Mouse (Mus musculus) mouse embryonic stem cell (cell line): ENCODE results near the gene Gm4869.
"Not testable (repeated sequence)": the region's sequence is repeated elsewhere in the genome, so short reads cannot be mapped to it uniquely, and the experiment has no call there.

Experiments
- in situ Hi-C, 2 experiments: fragments of 300-500 bp; cut with MboI; formaldehyde crosslinking; loops; 1 replicate in 1 of 2; 3 replicates in 1 of 2; pipeline ENCODE4 v1.14.3; 2019 to 2020; ENCODE audit warnings: low sequenced_read_pairs in 2 of 2, low pct_unique_long_range_greater_than_20kb in 1 of 2, mixed read lengths in 1 of 2; ENCODE audit not compliant: unreplicated experiment in 1 of 2

Gm4869 gene

GRCm38 (mm10) chr5:140445345-140445744, at the start of gene Gm4869:
Gm4869 (plus strand) TSS chr5:140445645.
- in situ Hi-C loops, result no loop called here

- in situ Hi-C loops, result no loop called here
Measured at GRCm38 (mm10) chr5:140396166-140396940, 49.1 kb upstream of the Gm4869 start.

- in situ Hi-C loops, result loop anchor here in 1 of 2 experiments (25.0 kb wide), 1 partner anchor 565 kb away; the partner anchor contains the start of genes Gm26938 and Psmg3
Measured at GRCm38 (mm10) chr5:140402640-140403270, 42.7 kb upstream of the Gm4869 start.

- in situ Hi-C loops, result loop anchor here in 1 of 2 experiments (25.0 kb wide), 1 partner anchor 568 kb away; the partner anchor contains the start of genes Gm26938 and Psmg3
Measured at GRCm38 (mm10) chr5:140405126-140405525, 40.3 kb upstream of the Gm4869 start.

GRCm38 (mm10) chr5:140406666-140407065, 38.8 kb upstream of the Gm4869 start:
- in situ Hi-C loops, result loop anchor here in 1 of 2 experiments (25.0 kb wide), 1 partner anchor 569 kb away; the partner anchor contains the start of genes Gm26938 and Psmg3

GRCm38 (mm10) chr5:140408801-140409200, 36.6 kb upstream of the Gm4869 start:
- in situ Hi-C loops, result loop anchor here in 1 of 2 experiments (25.0 kb wide), 1 partner anchor 572 kb away; the partner anchor contains the start of genes Gm26938 and Psmg3

GRCm38 (mm10) chr5:140411339-140411738, 34.1 kb upstream of the Gm4869 start:
- in situ Hi-C loops, result loop anchor here (10.0 to 25.0 kb wide), 2 partner anchors 77 to 574 kb away; partner anchors contain the start of genes Gm26938 (in 1 of the 2), Mrm2 (in 1 of the 2) and Psmg3 (in 1 of the 2)

GRCm38 (mm10) chr5:140414647-140415046, 30.8 kb upstream of the Gm4869 start:
- in situ Hi-C loops, result loop anchor here (10.0 to 25.0 kb wide), 2 partner anchors 80 to 577 kb away; partner anchors contain the start of genes Gm26938 (in 1 of the 2), Mrm2 (in 1 of the 2) and Psmg3 (in 1 of the 2)

- in situ Hi-C loops, result loop anchor here (10.0 to 25.0 kb wide), 2 partner anchors 83 to 581 kb away; partner anchors contain the start of genes Gm26938 (in 1 of the 2), Mrm2 (in 1 of the 2) and Psmg3 (in 1 of the 2)
Measured at GRCm38 (mm10) chr5:140418106-140418488, 27.3 kb upstream of the Gm4869 start.

- in situ Hi-C loops, result loop anchor here (10.0 to 25.0 kb wide), 2 partner anchors 84 to 581 kb away; partner anchors contain the start of genes Gm26938 (in 1 of the 2), Mrm2 (in 1 of the 2) and Psmg3 (in 1 of the 2)
Measured at GRCm38 (mm10) chr5:140418489-140419441, 26.7 kb upstream of the Gm4869 start, which contains the start of gene Eif3b. Eif3b (plus strand) TSS chr5:140419328.

GRCm38 (mm10) chr5:140419442-140420080, 25.9 kb upstream of the Gm4869 start:
- in situ Hi-C loops, result loop anchor here (10.0 to 25.0 kb wide), 2 partner anchors 85 to 582 kb away; partner anchors contain the start of genes Gm26938 (in 1 of the 2), Mrm2 (in 1 of the 2) and Psmg3 (in 1 of the 2)

- in situ Hi-C loops, result loop anchor here in 1 of 2 experiments (25.0 kb wide), 1 partner anchor 583 kb away; the partner anchor contains the start of genes Gm26938 and Psmg3
Measured at GRCm38 (mm10) chr5:140420616-140421015, 24.8 kb upstream of the Gm4869 start.

GRCm38 (mm10) chr5:140425016-140425783, 20.2 kb upstream of the Gm4869 start:
- in situ Hi-C loops, result no loop called here

GRCm38 (mm10) chr5:140439117-140439516, 6.3 kb upstream of the Gm4869 start:
- in situ Hi-C loops, result not testable (repeated sequence)

- in situ Hi-C loops, result no loop called here
Measured at GRCm38 (mm10) chr5:140441406-140441805, 4.0 kb upstream of the Gm4869 start.

GRCm38 (mm10) chr5:140444012-140444411, 1.4 kb upstream of the Gm4869 start:
- in situ Hi-C loops, result no loop called here
